Mouse (Mus musculus) liver, embryonic 14.5 days (tissue): Measurements from ENCODE around the gene Snx22.

ENCODE experiments used
- CTCF ChIP-seq: IDR thresholded peaks from 2 replicates; pipeline ENCODE4 v1.5.1; 2016; ENCODE audit warnings: antibody characterized with exemption, low read depth, control low read depth
- EP300 ChIP-seq: IDR thresholded peaks from 2 replicates; pipeline ENCODE4 v1.6.1; 2016; ENCODE audit warnings: antibody characterized with exemption, low read depth

DNA sequence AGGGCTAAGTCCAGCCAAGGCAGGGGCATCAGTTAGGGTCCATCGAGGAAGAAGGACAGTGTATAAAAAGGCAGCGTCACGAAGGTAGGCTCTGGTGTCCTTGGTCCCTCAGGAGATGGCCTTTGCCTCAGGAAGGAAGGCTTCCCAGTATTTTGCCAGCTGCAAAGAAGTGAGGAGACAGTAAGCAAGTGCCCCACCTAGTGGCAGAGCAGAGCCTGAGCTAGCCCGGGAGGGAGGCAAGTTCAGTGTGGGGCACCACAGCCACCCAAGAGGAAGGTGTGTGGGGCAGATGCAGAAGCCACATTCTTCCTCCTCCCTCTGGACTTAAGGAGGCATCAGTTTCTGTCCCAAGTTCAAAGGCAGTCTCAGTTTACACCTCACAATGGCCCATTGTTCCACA, 18.9 kb upstream of the Snx22 start:
- TF ChIP-seq EP300: no peak
- TF ChIP-seq CTCF: peak; percentile 98
